Mouse (Mus musculus) heart, postnatal 0 days (tissue): Measurements from ENCODE around the gene Tsga10ip.

Source experiments
- CTCF ChIP-seq: IDR thresholded peaks from 2 replicates; pipeline ENCODE4 v1.5.1; 2016; ENCODE audit warnings: antibody characterized with exemption, control low read depth, low read depth
- EP300 ChIP-seq: IDR thresholded peaks from 2 replicates; pipeline ENCODE4 v1.6.1; 2016; ENCODE audit warnings: antibody characterized with exemption, low read depth

DNA sequence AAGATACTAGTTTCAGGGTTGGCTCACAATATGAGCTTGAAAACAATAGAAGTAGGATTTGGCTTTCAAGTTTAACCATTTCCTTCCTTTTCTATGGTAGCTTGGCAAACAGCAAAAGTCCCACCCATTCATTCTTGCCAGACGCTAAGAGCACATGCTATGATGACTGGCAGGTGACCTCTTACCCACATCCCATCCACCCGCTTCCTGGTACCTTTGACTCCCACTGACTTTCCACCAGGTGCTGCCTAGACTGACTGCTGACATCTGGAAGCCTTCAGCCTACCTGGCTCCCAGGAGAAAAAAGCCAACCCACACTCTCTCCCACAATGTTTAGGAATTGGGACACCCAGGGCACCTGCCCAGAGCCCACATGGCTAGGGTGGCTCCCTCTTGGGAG is 38.2 kb downstream of the Tsga10ip start:
- TF ChIP-seq CTCF (no peak), EP300 (no peak)
